8 mouse cellular contexts compared by ENCODE assay signal in the genomic region with DNA sequence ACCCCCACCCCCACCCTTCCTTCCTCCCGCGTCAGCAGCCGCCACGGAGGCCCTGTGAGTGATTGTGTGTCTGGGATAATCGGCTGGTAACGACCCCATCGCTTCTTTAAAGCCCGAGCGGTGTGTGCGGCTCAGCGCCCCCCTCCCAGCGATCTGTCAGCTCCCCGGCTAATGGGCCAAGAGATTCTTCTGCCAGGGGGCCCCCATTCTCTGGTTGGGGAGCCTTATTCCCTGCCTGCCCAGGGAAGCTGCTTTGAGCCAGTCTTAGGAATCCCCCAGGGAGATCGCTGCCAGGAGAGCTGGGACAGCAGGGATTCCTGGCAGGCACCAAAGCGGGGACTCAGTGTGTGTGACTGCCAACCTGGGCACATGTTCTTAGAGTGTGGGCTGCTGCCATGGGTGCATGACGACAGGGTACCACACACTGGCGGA. TPM values are rescaled to one million over a fixed set of nuclear protein-coding genes. Genes with fewer than 3 reads are reported as not detected.
DNase-seq lines count a peak whose midpoint lies in the region; ATAC-seq and TF ChIP-seq lines count a peak whose summit lies in the region.

No protein-coding gene starts in this region.

- H3K4me1 ChIP-seq in cerebellum, adult 2 months (ENCODE audit: control insufficient read depth, insufficient read depth, low read length): peaks cover 51% of the 10 kb centered on the region
- peaks cover 33% of the 10 kb centered on the region for H3K4me1 ChIP-seq in testis, adult 2 months (ENCODE audit: control insufficient read depth, insufficient read depth, low read length)
- H3K4me1 ChIP-seq in kidney, embryonic 15.5 days: peaks cover 79% of the 10 kb centered on the region
- H3K4me1 ChIP-seq in midbrain, embryonic 15.5 days: peaks cover 72% of the 10 kb centered on the region

- H3K4me2 ChIP-seq in kidney, embryonic 15.5 days: peak overlapping the region; percentile 36; the same call in 1 of the 2 replicates
- peak overlapping the region; percentile 37 for H3K4me2 ChIP-seq in midbrain, embryonic 15.5 days

- no peak for TF ChIP-seq CTCF in cerebellum, adult 2 months (IDR thresholded peaks at IDR 0.05; ENCODE audit: borderline replicate concordance, insufficient read depth, low read depth, low read length)
- TF ChIP-seq CTCF in testis, adult 2 months (IDR thresholded peaks at IDR 0.05; ENCODE audit: control insufficient read depth, insufficient read depth, insufficient replicate concordance, low read depth, low read length): no peak

- H3K9ac ChIP-seq in kidney, embryonic 15.5 days: peak overlapping the region; percentile 23; the same call in 1 of the 2 replicates
- 0 out of 2 replicates have a peak overlapping the region, but pooled peaks have one; percentile 13 for H3K9ac ChIP-seq in midbrain, embryonic 15.5 days

- no peaks in the 10 kb centered on the region for H3K9me3 ChIP-seq in kidney, embryonic 15.5 days (replicated peaks)
- H3K9me3 ChIP-seq in midbrain, embryonic 15.5 days: no peaks in the 10 kb centered on the region

- peak; percentile 23 to 32 for DNase-seq in cerebellum, adult 2 months
- no peak for DNase-seq in cerebellum, adult 9-10 months
- DNase-seq in testis, postnatal 10 days (ENCODE audit: low spot score): no peak
- no peak for DNase-seq in spleen, adult 12 weeks (ENCODE audit: low spot score)

- TF ChIP-seq POLR2A in cerebellum, adult 2 months (IDR thresholded peaks at IDR 0.05; ENCODE audit: borderline replicate concordance, insufficient read depth, low read length): no peak
- TF ChIP-seq POLR2A in testis, adult 2 months (IDR thresholded peaks at IDR 0.05; ENCODE audit: control insufficient read depth, low read depth, low read length): no peak

- no peak for ATAC-seq in kidney, embryonic 15.5 days (replicated peaks; ENCODE audit: low FRiP score)
- peak; percentile 43 for ATAC-seq in midbrain, embryonic 15.5 days (replicated peaks)
- ATAC-seq in megakaryocyte-erythroid progenitor cell, adult 5-6 weeks (replicated peaks; ENCODE audit: low FRiP score, low TSS enrichment, poor library complexity, severe bottlenecking): no peak

- WGBS in cerebellum, adult 2 months: 53% methylated on average over 17 of the region's 17 CpGs
- 26% methylated on average over 17 of the region's 17 CpGs for WGBS in kidney, embryonic 15.5 days
- 12% methylated on average over 15 of the region's 17 CpGs for WGBS in midbrain, embryonic 15.5 days

- H3K36me3 ChIP-seq in testis, adult 2 months (ENCODE audit: control insufficient read depth, insufficient read depth, low read length): no peaks in the 10 kb centered on the region
- peaks cover 73% of the 10 kb centered on the region for H3K36me3 ChIP-seq in kidney, embryonic 15.5 days
- no peaks in the 10 kb centered on the region for H3K36me3 ChIP-seq in midbrain, embryonic 15.5 days (replicated peaks)

- no peak overlapping the region for H3K27ac ChIP-seq in cerebellum, adult 2 months (ENCODE audit: insufficient read depth, low read length)
- H3K27ac ChIP-seq in testis, adult 2 months (ENCODE audit: control insufficient read depth, insufficient read depth, low read depth, low read length): peak overlapping the region; percentile 12; the same call in 1 of the 2 replicates
- peak overlapping the region; percentile 71 for H3K27ac ChIP-seq in kidney, embryonic 15.5 days
- H3K27ac ChIP-seq in midbrain, embryonic 15.5 days: peak overlapping the region; percentile 73

- H3K4me3 ChIP-seq in cerebellum, adult 2 months (replicated peaks; ENCODE audit: insufficient read depth, low read depth, low read length): no peak overlapping the region
- peak overlapping the region; percentile 44 for H3K4me3 ChIP-seq in testis, adult 2 months (ENCODE audit: control insufficient read depth, low read depth, low read length)
- H3K4me3 ChIP-seq in kidney, embryonic 15.5 days (replicated peaks): no peak overlapping the region
- H3K4me3 ChIP-seq in midbrain, embryonic 15.5 days: no peak overlapping the region

- no peaks in the 10 kb centered on the region for H3K27me3 ChIP-seq in cerebellum, adult 2 months (ENCODE audit: control insufficient read depth, insufficient read depth, low read length)
- no peaks in the 10 kb centered on the region for H3K27me3 ChIP-seq in testis, adult 2 months (ENCODE audit: control insufficient read depth, insufficient read depth, low read length)
- H3K27me3 ChIP-seq in kidney, embryonic 15.5 days: no peaks in the 10 kb centered on the region
- no peaks in the 10 kb centered on the region for H3K27me3 ChIP-seq in midbrain, embryonic 15.5 days (replicated peaks)

RNA-seq across cellular contexts. Expression of gene Gjd3, which starts 13.3 kb away (rescaled TPM):
- polyA plus RNA-seq in cerebellum, adult 2 months (2012; rRNA removed): 1.2 and 2.1 TPM in 2 replicates
- 13.6 and 23.8 TPM in 2 replicates for polyA plus RNA-seq in testis, adult 2 months (2012; rRNA removed)
- polyA plus RNA-seq in kidney, embryonic 15.5 days (2015; fragmentation: Nextera tagmentation; extraction: Ambion mirVana): 0.48 and 0.51 TPM in 2 replicates
- polyA plus RNA-seq in midbrain, embryonic 15.5 days (2015; fragmentation: Nextera tagmentation; extraction: Ambion mirVana): 1.4 and 2.4 TPM in 2 replicates
- not detected in 2 replicates for total RNA-seq in megakaryocyte-erythroid progenitor cell, adult 5-6 weeks (2014; fragmentation: Nextera tagmentation)
- total RNA-seq in megakaryocyte-erythroid progenitor cell, adult 5-6 weeks (2017): not detected in 2 replicates

RNA-seq across cellular contexts. Expression of gene Rara, which starts 41.9 kb away (rescaled TPM):
- 13.5 and 15.4 TPM in 2 replicates for polyA plus RNA-seq in cerebellum, adult 2 months (2012; rRNA removed)
- polyA plus RNA-seq in testis, adult 2 months (2012; rRNA removed): 18.7 and 20.1 TPM in 2 replicates
- 29.3 and 32.1 TPM in 2 replicates for polyA plus RNA-seq in kidney, embryonic 15.5 days (2015; fragmentation: Nextera tagmentation; extraction: Ambion mirVana)
- 9.7 and 10.5 TPM in 2 replicates for polyA plus RNA-seq in midbrain, embryonic 15.5 days (2015; fragmentation: Nextera tagmentation; extraction: Ambion mirVana)
- 7.8 and 15.9 TPM in 2 replicates for total RNA-seq in megakaryocyte-erythroid progenitor cell, adult 5-6 weeks (2014; fragmentation: Nextera tagmentation)
- 2.2 and 3.0 TPM in 2 replicates for total RNA-seq in megakaryocyte-erythroid progenitor cell, adult 5-6 weeks (2017)

RNA-seq across cellular contexts. Expression of gene Top2a, which starts 54.5 kb away (rescaled TPM):
- 0.11 and 0.25 TPM in 2 replicates for polyA plus RNA-seq in cerebellum, adult 2 months (2012; rRNA removed)
- 19.4 and 20.4 TPM in 2 replicates for polyA plus RNA-seq in testis, adult 2 months (2012; rRNA removed)
- 249 and 256 TPM in 2 replicates for polyA plus RNA-seq in kidney, embryonic 15.5 days (2015; fragmentation: Nextera tagmentation; extraction: Ambion mirVana)
- polyA plus RNA-seq in midbrain, embryonic 15.5 days (2015; fragmentation: Nextera tagmentation; extraction: Ambion mirVana): 31.8 and 33.9 TPM in 2 replicates
- total RNA-seq in megakaryocyte-erythroid progenitor cell, adult 5-6 weeks (2014; fragmentation: Nextera tagmentation): 363 and 371 TPM in 2 replicates
- 444 and 492 TPM in 2 replicates for total RNA-seq in megakaryocyte-erythroid progenitor cell, adult 5-6 weeks (2017)

Comparison
In these comparisons a context has a peak if more than half of its experiments do, and no peak if none do; other contexts are left out.
1. DNase-seq: peak in cerebellum, adult 2 months (2 of 2); none in cerebellum, adult 9-10 months (single experiment), testis, postnatal 10 days (single experiment) and spleen, adult 12 weeks (single experiment).
2. RNA of gene Top2a, which starts 54.5 kb away (polyA plus RNA-seq): 249 to 256 TPM in kidney, embryonic 15.5 days, 31.8 to 33.9 TPM in midbrain, embryonic 15.5 days and 19.4 to 20.4 TPM in testis, adult 2 months; 0.11 to 0.25 TPM in cerebellum, adult 2 months; every median in the first group is over 10 times any median in the second.